Mouse (Mus musculus): Measurements from ENCODE around the gene Kcnmb1.

DNA sequence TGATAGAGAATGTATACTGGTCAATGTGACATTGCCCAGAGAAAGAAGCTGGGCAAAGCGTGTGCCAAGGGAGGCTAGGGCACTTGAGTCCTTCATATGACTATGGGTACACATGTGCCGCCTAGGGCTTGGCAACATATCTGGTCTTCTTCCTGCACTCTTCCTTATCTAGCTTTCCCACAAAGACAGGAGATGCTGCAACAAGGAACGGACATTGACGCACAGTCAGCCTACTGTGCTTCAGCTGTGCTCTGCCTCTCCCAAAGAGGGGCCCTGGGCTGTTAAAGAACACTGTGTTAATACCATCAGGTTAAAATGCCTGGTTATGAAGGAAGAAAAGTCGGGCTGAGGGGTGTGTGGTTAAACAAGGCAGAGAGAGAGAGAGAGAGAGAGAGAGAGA is 6.2 kb upstream of the Kcnmb1 start:
- no peak for TF ChIP-seq POLR2A (IDR thresholded peaks at IDR 0.05; ENCODE audit: extremely low read depth, insufficient read depth, low read length)
- TF ChIP-seq CTCF (IDR thresholded peaks at IDR 0.05; ENCODE audit: low read depth, low read length), result no peak

Data from liver, adult 2 months (tissue).